In genomic region chr1:88014194-88014593, GRCm38 (mm10) we compare ENCODE assay signal across 20 mouse cellular contexts. TPM values are rescaled to one million over a fixed set of nuclear protein-coding genes. Genes with fewer than 3 reads are reported as not detected.
"Had no signal": no experiment of that assay in that cellular context is flagged by ENCODE, and none has a peak within 500 bp of the region (broad histone marks: within the 10 kb centered on the region; RNA-seq: fewer than 3 reads in every experiment).

No protein-coding gene starts in this region.

- H3K36me3 ChIP-seq: limb, embryonic 13.5 days; midbrain, embryonic 15.5 days; neural tube, embryonic 12.5 days had no signal

- H3K9ac ChIP-seq: limb, embryonic 13.5 days; liver, embryonic 14.5 days; midbrain, embryonic 15.5 days; neural tube, embryonic 12.5 days had no signal

- H3K27me3 ChIP-seq: limb, embryonic 13.5 days; megakaryocyte, embryonic 14.5 days; midbrain, embryonic 15.5 days; neural tube, embryonic 12.5 days had no signal

- DNase-seq: kidney, adult 11 months; kidney, postnatal 10 days; left cerebral cortex, postnatal 4 days; right cerebral cortex, postnatal 14 days; thymus, postnatal 36 days had no signal

- H3K4me2 ChIP-seq: limb, embryonic 13.5 days; midbrain, embryonic 11.5 days; midbrain, embryonic 15.5 days; neural tube, embryonic 12.5 days had no signal

- H3K4me3 ChIP-seq: limb, embryonic 13.5 days; megakaryocyte, embryonic 14.5 days; midbrain, embryonic 15.5 days; neural tube, embryonic 12.5 days had no signal

- H3K27ac ChIP-seq: limb, embryonic 13.5 days; liver, embryonic 14.5 days; macrophage; midbrain, embryonic 15.5 days; neural tube, embryonic 12.5 days had no signal

- H3K4me1 ChIP-seq: limb, embryonic 13.5 days; megakaryocyte, embryonic 14.5 days; midbrain, embryonic 15.5 days; neural tube, embryonic 12.5 days had no signal

- ATAC-seq: midbrain, embryonic 15.5 days had no signal

RNA-seq across cellular contexts. Expression of gene Ugt1a10, which starts 41.0 kb away (rescaled TPM):
- total RNA-seq: layer of hippocampus, adult 8-10 months; layer of hippocampus, postnatal 14 days; left cerebral cortex, adult 18-20 months; left cerebral cortex, postnatal 10 days; left cerebral cortex, postnatal 4 days; monocyte, adult 5-6 weeks had no signal
- polyA plus RNA-seq: limb, embryonic 13.5 days; liver, embryonic 14.5 days; lung, embryonic 16.5 days; macrophage; midbrain, embryonic 11.5 days; midbrain, embryonic 15.5 days; neural tube, embryonic 12.5 days; stomach, embryonic 16.5 days; thymus, postnatal 0 days had no signal

RNA-seq across cellular contexts. Expression of gene Ugt1a9, which starts 56.4 kb away (rescaled TPM):
- total RNA-seq: layer of hippocampus, adult 8-10 months; layer of hippocampus, postnatal 14 days; left cerebral cortex, adult 18-20 months; left cerebral cortex, postnatal 10 days; left cerebral cortex, postnatal 4 days; monocyte, adult 5-6 weeks had no signal
- polyA plus RNA-seq: limb, embryonic 13.5 days; lung, embryonic 16.5 days; midbrain, embryonic 11.5 days; midbrain, embryonic 15.5 days; neural tube, embryonic 12.5 days; thymus, postnatal 0 days had no signal
